Mouse (Mus musculus) layer of hippocampus, postnatal 14 days (tissue): Measurements from ENCODE around the gene Ptprg. TPM values are rescaled to one million over a fixed set of nuclear protein-coding genes. Genes with fewer than 3 reads are reported as not detected.

Source experiments
- DNase-seq, 2 experiments: peaks; one replicate each; pipeline ENCODE4 v3.0.0; 2021 to 2022; ENCODE audit warnings: low spot score in 2 of 2, mixed read lengths in 1 of 2
- total RNA-seq, 2 experiments: library from RNA; stranded (reverse); gene quantifications; 2 replicates each; pipeline ENCODE4 v1.2.3; 2021

Ptprg gene
- total RNA-seq, 2 experiments from 2014 or later: 165 to 169 TPM

DNA sequence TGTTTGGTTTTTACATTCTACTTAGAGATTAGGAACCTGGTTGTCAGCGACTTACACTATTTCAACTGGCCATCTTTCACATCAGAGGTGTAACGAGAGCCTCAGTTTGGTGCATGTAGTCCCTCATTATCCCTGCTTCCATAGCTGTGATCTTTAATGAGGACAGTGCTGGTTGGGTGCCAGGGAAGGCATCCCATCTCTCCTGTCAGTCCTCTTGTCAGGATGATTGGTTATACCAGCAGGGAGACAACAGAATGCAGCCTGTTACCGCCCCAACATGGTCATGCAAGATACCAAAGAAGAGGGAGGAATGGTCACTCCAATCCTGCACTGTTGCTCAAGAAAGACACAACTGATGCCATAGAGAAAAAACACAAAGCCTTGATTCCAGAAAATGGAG lies 574.6 kb downstream of the Ptprg start:
- DNase-seq: no peak

DNA sequence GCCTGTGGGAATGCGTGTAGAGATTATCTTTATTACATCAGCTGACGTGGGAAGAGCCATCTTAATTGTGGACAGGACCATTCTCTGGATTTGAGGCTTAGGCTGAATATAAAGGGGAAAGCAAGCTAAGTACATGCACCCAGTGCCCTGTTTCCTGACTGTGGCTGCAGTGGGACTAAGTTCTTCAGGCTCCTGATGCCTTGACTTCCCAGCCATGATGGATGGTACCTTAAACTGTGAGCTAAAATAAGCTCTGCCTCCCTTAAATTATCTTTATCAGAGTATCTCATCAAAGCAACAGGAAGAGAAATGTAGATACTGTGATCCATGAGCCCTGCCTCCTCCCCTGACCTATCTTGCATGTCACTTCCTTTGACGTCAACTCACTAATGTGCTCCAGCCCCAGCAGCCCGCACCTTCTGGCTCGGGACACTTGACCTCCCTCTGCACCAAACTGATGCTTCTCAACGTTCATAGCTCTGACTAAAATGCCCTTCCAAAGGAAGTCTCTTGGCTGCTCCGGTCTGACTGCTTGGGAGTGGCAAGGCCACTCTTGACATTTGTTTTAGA lies 578.8 kb downstream of the Ptprg start:
- no peak for DNase-seq

DNA sequence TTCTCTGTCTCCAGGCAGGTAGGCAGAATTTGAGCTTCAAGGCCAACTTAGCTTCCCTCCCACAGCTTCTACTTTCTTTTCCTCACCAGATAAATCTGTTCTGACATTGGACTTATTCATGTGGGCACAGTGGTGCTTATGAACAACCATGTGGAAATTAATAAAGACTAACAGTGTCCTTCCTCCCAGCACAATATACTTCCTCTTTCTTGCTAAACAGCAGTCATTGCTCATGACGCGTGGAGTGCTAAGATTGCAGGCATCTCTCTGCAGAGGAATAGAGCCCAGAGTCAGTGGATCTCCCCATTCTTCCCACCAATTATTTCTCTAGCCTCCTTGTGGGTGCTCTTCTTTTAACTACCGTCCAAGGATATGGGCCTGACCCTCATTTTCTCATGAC lies 579.8 kb downstream of the Ptprg start:
- DNase-seq: no peak

DNA sequence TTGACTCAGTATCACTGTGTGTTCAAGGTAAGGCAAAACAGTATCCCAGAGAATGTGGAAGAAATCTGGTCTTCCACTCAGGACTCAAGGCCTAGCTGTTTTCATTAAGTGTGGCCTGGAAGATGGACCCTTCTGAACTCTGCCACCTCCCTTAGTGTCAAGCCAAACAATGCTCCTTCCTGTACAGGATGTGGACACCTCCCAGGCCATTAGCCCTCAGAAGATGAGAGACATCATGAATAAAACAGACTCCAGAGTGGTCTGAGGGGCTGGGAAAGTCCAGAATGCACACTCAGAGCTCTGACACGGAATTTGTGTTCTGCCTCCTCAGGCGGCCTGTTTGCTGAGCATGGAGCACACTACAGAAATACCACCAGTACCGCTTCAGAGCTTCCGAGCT lies 581.2 kb downstream of the Ptprg start:
- no peak for DNase-seq

DNA sequence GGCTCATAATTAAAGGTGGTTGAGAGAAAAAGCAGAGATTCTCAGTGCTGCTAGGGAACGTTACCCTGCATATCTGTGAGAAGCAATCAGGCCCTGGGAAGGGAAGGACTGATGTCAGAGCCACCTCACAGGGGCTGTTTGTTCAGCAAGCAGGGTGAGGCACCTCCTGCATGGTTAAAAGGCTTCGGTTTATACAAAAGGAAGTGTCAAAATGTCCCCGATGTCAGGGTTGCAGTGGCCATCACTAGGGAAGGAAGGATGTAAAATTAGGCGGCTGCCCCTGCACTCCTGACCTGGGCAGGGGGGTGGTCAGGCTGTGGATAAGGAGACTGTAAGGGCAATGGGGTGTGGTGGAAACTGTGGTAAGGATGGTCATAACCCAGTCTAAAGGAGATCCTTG lies 583.2 kb downstream of the Ptprg start:
- DNase-seq: no peak

DNA sequence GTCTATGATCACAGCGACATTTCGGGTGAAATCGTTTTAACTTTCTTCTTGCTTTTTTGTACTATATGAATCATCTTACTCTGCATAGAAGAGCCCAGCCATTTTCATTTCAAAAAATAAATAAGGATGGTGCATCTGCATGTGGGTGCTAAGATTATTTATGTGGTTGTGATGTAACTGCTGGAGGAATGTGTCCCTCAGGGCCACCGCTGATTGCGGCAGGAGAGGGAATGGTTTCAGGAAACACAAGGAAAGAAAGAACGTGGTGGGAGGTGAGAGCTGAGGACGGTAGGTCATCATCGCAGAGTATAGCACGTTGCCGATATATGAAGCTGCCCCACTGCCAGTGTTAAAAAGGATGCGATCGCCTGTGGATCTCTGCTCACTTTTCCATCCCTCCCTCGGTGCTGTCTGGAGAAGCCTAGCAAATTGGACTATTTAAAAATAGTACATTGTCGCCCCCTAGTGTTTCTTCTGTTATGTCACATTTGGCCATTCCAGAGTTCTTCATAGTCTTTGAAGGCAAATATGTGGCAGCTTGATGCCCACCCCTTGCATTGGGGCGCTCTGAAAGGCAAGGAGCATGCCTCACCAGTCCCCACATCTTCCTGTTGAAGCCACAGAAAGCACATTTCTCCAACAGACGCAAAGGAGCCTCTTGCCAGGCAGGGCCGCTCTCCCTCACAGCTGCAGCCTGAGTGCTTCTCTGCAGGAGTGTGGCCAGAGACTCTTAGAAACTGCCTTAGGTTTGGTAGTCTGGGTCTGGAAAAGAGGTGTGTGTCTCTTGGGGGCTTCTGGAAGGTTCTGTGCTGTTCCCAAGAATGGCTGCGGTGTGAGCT lies 586.5 kb downstream of the Ptprg start:
- DNase-seq: peak; percentile 39 to 89

DNA sequence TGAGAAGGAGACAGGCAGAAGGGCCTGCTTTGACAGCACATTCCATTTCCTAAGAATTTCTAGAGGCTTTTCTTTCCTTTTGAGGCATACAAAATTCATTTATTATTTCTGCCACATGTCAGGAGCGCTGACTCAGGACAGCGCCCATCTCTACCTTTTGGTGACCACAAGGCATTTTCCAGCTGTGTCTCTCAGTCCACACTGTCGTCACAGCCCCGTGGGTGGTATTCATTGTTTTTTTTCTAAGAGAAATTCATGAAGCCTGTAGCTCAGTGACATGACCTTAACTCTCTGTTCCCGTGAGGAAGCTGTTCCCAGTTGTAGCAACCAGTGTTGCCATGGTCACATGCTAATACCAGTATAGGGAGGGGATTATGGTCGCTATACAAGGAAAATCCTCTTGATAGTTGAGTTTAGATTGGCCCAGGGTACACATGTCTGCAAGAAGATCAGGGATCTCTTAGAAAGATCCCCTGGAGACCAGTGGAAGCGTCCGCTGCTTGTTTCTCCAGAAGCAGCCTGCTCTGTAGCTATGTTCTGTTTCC lies 590.7 kb downstream of the Ptprg start:
- DNase-seq: no peak

DNA sequence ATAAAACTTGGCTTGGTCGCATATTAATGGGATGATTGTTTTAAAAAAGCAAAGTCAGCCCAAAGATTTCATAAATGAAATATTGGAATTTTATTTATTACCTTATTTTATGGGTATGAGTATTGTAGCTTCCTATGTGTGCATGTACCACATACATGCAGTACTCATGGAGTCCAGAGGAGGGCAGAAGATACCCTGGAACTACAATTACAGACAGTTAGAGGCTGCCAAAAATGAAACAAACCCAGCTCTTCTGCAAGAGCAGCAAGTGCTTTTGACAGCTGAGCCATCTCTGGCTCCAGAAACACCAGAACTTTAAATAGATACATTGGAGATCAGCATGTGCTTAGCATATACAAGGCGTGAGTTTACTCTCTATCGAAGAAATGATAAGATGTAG lies 592.6 kb downstream of the Ptprg start:
- peak in 1 of 2 experiments; percentile 53 for DNase-seq

DNA sequence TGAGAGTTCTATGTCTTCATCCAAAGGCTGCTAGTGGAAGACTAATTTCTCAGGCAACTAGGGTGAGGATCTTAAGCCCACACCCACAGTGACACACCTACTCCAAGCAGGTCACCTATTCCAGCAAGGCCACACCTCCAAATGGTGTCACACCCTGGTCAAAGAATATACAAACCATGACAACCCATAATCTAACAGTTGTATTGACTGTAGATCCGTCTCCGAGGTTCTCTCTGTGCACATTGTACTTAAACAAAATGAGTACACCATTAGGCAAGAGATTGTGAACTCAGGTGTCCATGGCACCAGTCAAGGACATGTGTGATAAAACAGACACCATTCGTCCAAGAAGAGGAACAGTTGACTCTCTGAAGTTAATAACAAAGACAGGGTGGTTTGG lies 596.2 kb downstream of the Ptprg start:
- DNase-seq: no peak

DNA sequence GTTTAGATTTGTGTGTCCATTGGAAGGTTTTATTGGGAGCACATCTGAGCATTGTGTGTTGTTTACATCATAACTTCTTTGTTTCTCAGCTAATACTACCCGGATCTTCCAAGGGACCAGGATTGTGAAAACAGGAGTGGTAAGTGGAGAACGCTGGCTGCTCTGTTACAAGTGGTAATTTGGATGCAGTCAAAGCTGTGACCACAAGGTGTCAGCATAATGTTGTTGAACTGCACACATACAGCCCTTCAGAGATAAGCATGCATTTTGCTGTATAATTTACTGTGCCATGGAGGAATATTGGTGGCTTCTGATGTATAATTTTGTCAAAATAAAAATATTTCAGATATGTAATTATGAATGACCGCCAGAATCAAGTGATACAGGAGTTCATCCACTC lies 598.6 kb downstream of the Ptprg start:
- peak; percentile 66 to 87 for DNase-seq

DNA sequence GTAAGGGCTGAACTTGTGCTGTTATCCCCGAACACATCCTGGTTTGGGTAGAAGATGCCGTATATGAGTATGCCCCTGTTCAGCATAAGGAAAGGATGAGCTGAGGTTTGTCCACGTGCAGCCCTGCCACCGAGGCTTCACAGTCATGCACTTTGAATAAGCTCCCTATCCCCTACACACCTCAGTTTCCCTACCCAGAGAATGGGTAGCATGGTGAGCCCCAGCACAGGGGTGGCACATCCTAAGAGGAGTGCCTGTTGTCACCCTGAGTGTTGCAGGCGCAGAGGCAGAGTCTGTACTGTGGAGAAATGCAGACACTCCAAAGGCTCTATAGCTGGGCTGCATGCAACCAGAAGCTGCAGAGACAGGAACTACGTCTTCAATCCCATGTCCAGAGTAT lies 599.4 kb downstream of the Ptprg start:
- DNase-seq: no peak

DNA sequence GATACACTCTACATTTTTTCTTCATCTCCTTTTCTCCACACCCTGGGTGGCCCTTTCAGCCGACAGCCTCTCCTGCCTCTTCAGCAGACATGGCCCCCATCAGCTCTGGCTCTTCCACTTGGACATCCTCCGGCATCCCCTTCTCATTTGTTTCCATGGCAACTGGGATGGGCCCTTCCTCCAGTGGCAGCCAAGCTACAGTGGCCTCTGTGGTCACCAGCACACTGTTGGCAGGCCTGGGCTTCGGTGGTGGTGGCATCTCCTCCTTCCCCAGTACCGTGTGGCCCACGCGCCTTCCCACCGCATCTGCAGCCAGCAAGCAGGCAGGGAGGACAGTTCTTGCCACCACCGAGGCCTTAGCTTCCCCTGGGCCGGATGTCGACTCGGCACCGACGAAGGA lies 600.3 kb downstream of the Ptprg start:
- DNase-seq: no peak

DNA sequence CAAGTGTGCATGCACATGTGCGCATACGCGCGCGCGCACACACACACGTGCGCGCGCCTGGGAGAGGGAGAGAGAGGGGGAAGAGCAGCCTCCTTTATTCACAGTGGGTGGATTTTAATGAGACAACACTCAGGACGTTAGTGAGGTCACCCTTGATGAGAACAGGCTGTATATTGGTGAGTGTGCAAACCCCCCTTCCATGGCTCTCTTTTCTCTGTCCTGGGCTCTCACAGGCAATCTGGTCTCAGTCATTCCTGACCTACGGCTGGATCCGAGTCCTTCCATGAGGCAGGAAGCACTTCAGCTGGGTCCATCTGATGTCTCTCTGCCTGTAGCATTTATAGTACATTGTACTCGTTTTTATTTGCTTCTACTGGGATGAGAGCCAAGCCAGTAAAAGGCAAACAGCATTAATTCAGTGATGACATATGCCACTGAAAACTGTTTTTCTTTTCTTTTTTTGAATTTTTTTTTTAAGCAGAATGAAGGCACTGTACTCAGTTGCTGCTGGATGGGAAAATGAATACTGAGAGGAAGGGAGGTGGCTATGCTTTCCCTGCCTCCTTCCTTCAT lies 608.5 kb downstream of the Ptprg start:
- DNase-seq: peak in 1 of 2 experiments; percentile 65

DNA sequence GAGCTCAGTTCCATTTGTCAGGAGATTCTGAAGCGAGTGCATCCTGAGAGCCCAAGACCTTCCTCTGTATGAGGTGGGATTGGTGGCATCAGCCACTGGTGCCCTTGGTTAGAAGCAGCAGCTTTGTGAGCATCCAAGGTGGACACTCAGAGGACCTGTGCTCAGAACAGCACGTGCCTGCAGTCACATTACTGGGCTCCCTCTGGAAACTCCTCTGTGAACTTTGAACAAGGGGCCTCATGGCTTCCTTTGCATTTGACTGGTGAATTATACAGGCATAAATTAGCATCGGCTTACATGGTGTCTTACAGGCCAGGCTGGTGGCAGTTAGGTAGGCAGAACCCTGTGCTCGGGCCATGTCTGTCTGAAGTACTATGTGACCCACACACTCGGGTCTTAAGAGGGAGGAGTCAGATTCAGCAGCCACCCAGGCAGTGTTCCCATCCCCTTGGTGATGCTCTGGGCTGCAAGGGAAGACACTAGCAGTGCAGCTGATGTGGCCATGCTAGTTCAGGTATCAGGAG lies 609.1 kb downstream of the Ptprg start:
- DNase-seq: no peak

DNA sequence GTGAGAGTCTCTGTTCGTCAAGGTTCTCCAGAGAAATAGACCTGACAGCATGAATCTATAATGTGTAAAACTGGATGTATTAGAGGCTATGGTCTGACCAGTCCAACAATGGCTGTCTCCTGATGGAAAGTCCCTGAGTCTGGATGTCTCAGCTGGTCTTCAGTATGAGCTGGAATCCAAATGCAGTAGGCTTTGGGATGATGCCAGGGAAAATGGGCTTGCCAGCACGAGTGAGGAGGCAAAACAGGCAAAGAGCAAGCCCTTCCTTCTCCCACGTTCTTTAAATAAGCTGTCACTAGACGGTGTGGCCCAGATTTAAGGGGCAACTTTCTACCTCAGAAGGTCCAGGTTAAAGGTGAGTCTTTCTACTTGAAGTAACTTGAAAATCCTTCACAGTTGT lies 609.9 kb downstream of the Ptprg start:
- DNase-seq: no peak

DNA sequence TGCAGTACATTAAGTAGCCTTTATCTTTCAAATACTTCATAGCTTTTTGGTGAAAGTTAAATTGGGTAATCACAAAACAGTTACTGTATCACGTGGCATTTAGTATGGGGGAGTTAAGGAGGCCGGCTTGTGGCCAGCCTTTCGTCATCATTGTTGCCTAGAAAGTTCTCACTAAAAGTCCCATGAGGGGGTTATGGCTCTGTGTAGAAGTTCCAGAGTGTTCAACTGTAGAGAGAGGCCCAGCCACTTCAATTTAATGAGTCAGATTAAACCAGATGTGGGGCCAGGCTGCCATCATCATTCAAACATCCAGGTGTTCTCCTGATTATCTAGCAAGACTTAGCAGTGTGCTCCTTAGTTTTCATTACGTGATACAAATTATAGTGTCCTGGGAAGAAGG lies 613.9 kb downstream of the Ptprg start:
- no peak for DNase-seq

DNA sequence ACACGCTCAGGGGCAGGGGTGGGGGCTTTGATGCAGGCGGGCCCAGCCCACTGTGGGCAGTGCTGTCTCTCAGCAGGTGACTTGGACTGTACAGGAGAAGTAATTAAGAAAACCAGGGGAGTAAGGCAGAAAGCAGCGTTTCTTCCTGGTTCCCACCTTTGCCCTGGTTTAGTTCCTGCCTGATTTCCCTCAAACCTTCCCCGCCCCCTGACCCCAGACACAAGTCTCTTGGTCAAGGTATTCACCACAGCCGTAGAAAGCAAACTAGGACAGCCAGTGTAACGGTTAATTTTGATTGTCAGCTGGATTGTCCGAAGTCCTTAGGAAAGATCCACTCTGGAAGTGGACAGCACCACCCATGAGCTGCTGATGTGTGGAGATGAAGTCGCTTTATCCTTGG lies 614.3 kb downstream of the Ptprg start:
- DNase-seq: no peak

DNA sequence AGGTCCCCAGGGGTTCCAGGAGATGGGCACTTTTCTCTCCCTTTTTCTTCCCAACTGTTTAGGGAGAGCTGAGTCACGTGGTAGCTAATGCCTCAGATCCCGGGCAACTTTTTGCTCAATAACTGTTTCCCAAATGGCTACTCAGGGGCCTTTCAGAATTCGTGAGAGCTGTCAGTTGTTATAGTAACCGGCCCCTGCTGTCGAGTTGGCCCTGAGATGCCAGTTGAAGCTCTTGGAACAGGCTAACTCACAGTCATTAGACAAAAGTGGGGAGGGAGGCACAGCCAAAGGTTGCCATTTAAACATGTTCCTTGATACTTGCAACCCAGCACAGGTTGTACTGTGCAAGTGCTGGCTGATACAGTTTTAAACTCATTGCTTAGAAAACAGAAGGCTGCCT lies 624.1 kb downstream of the Ptprg start:
- DNase-seq: peak; percentile 53 to 87

DNA sequence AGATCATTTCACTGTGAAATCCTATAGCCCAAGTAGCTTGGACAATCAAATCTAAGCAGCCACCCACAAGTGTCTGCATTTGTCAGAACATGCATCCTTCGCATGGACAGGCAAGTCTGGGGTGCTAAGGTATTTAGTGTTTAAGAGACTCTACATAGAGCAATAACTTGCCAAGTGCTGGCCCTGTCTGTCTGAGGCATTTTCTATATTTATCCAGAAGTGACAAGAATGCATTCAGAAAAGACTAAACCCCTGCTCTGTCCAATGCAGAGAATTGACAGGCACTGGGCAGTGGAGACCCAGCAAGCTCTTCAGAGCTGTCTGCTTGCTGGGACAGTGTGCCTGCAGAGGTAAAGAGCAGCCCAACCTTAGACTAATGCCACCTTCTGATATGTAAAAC lies 625.3 kb downstream of the Ptprg start:
- DNase-seq: no peak

DNA sequence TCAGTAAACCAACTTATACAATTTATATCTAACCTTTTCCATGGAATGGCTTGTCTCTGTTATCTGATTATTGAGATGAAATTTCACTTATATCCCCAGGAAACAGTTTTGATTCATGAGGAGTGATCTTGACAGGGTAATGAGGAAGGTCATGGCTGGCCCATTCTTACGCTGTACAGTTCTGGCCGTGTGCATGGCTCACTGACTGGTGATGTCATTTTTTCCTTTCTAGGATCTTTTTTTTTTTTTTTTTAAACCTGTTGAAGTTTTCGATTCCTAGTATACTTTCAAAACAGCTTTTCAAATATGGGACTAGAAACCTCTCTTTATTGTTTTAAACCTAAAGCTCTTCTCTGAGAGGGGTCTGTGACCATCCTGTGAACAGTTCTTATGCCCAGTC lies 626.8 kb downstream of the Ptprg start:
- no peak for DNase-seq

DNA sequence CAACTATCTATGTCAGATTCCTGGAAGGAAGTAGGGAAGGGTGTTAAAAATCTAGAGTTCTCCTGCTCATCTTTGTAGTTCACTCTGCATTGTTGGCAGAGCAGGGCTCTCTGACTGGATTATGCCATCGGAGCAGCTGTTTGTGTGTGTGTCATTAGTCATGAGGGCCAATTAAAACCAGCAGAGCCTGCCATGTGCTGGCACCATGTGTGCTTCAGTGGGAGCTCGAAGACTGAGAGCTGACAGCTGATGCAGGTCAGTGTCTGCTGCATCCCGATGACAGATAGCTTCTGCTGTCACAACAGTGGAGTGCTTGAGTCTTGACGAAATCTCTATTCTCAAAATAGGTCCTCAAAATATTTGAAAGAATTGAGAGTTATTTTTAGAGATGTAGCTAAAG lies 631.7 kb downstream of the Ptprg start:
- DNase-seq: peak in 1 of 2 experiments; percentile 70

DNA sequence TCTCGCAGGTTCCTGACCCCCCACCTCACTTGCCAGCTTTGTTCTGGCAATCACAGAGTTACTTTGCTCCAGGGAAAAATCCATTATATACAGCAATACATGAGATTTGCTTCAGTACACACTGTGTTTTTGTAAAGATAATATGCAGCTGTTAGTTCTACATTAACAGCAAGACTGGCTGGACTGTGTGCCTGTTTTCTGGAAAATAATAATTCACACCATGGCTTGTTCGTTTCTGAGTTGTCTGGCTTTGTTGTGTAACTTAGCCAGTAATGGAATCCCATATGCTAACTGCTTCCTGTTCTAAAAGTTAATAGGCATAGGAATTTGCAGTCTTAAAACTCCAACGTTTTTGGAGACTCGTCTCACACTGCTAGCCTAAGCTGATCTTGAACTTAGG lies 635.0 kb downstream of the Ptprg start:
- DNase-seq: no peak
